Mouse (Mus musculus): ENCODE measurements around the gene Hmgb1. TPM values are rescaled to one million over a fixed set of nuclear protein-coding genes. Genes with fewer than 3 reads are reported as not detected.

Hmgb1 gene
- polyA plus RNA-seq, 1 experiment from 2014 or later = 1,291 TPM

DNA sequence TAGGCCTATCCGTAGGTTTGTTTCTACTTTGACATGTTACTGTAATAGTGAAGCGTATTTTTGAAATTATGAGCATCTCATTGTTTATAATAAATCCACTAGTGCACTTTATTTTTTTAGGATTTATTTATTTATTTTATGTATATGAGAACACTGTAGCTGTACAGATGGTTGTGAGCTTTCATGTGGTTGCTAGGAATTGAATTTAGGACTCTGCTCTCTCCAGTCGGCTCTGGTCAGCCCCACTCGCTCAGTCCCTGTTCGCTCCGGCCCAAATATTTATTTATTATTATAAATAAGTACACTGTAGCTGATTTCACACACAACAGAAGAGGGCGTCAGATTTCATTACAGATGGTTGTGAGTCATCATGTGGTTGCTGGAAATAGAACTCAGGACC lies 24.5 kb upstream of the Hmgb1 start:
- H3K9me3 ChIP-seq (replicated peaks) = no peaks in the 10 kb centered on the region
- ATAC-seq (ENCODE audit: low FRiP score) = 0 out of 2 replicates have a peak, but pooled peaks have one; percentile 21
- peaks cover 10% of the 10 kb centered on the region for H3K4me1 ChIP-seq
- no peaks in the 10 kb centered on the region for H3K27me3 ChIP-seq
- 76% methylated on average over 7 of the region's 7 CpGs for WGBS
- H3K27ac ChIP-seq = no peak overlapping the region
- no peak overlapping the region for H3K4me3 ChIP-seq
- H3K36me3 ChIP-seq = peaks cover 59% of the 10 kb centered on the region
- H3K4me2 ChIP-seq (replicated peaks) = no peak overlapping the region
- no peak overlapping the region for H3K9ac ChIP-seq

DNA sequence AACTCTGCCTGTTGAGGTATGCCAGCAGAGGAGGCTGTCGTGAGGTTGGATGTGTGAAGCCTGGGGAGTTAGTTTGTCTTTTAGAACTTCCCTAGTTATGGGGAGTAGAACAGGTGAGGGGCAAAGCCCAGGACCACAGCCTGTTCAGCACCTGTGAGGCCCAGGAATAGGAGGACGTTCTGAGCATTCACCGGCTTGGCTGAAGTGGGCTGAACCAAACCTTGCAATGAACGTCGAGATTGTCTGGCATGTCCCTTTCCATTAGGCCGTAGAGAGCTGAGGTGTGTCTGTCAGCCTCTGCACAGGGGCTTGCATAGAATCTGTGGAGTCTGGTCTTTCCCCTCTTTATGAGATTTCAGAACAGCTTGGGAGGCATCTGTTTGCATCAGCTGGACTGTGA lies 23.4 kb upstream of the Hmgb1 start:
- Histone ChIP-seq H3K4me2 (replicated peaks) (no peak overlapping the region), H3K4me1 (peaks cover 10% of the 10 kb centered on the region), H3K9me3 (replicated peaks) (no peaks in the 10 kb centered on the region), H3K4me3 (no peak overlapping the region), H3K27me3 (no peaks in the 10 kb centered on the region), H3K36me3 (peaks cover 59% of the 10 kb centered on the region), H3K9ac (no peak overlapping the region), H3K27ac (no peak overlapping the region)
- no peak for ATAC-seq (ENCODE audit: low FRiP score)
- 80% methylated on average over 6 of the region's 6 CpGs for WGBS

DNA sequence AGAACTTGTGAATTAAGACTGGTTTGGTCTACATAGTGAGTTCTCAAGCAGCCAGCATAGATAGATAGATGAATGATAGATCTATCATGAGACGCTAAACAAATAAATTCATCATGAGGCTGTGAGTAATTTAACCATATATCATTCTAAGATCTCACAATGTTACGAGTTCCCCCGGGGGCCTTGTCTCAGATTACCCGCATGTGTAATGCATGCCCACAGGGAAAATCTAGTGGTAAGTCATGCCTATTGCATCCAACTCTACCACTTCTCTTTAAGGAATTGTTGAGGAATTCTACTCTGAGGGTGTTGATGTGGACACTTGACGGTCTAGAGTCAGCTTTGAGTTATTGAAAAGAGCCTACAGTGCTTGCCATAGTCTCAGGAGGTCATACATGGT lies 22.0 kb upstream of the Hmgb1 start:
- 83% methylated on average over 5 of the region's 5 CpGs for WGBS
- no peak overlapping the region for H3K27ac ChIP-seq
- no peaks in the 10 kb centered on the region for H3K27me3 ChIP-seq
- H3K9me3 ChIP-seq (replicated peaks) = no peaks in the 10 kb centered on the region
- H3K4me3 ChIP-seq = no peak overlapping the region
- no peak overlapping the region for H3K4me2 ChIP-seq (replicated peaks)
- H3K4me1 ChIP-seq = peaks cover 10% of the 10 kb centered on the region
- H3K36me3 ChIP-seq = peaks cover 63% of the 10 kb centered on the region
- no peak overlapping the region for H3K9ac ChIP-seq
- ATAC-seq (ENCODE audit: low FRiP score) = no peak

DNA sequence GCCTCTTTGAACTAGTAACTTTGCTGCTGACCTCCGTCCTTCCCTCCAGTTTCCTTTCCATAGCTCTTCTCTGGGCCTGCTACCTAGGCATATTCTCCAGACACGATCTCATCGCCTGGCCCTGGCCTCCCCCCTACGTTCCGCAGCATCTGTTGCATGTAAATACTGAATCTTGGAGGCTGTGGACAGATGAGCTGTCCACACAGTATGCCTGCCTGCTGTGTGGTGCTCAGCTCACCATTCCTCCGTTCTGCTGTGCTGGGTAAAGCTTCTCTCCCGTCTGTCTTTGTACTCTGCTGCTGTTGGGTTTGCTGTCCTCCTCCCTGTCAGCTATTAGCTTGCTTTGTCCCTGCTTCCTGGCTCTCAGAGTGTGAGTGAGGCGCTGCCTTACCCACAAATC lies 21.0 kb upstream of the Hmgb1 start:
- 81% methylated on average over 8 of the region's 8 CpGs for WGBS
- Histone ChIP-seq H3K27ac (peak overlapping the region; percentile 1; the same call in 1 of the 2 replicates), H3K4me1 (peaks cover 10% of the 10 kb centered on the region), H3K4me3 (no peak overlapping the region), H3K36me3 (peaks cover 60% of the 10 kb centered on the region), H3K4me2 (replicated peaks) (no peak overlapping the region), H3K9ac (no peak overlapping the region), H3K9me3 (replicated peaks) (no peaks in the 10 kb centered on the region), H3K27me3 (no peaks in the 10 kb centered on the region)
- ATAC-seq (ENCODE audit: low FRiP score) = no peak

DNA sequence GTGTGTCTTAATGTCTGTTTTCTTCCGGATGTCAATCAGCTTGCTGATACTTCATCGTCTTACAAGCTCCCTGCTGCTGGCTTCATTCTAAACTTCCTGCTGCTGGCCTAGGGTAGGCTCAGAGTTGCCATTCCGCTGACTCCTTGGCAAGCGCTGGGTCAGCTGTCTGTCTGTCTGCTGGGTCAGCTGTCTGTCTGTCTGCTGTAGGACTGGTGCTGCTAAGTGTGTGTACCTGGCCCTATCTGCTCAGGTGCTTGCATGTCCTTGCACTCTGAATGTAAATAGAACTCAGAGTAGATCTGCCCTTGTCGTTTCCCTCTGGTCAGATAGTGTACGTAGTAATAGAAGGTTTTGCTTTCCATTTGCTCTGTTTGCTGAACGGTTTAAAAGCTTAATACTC lies 20.5 kb upstream of the Hmgb1 start:
- peaks cover 10% of the 10 kb centered on the region for H3K4me1 ChIP-seq
- no peaks in the 10 kb centered on the region for H3K9me3 ChIP-seq (replicated peaks)
- H3K9ac ChIP-seq = no peak overlapping the region
- 92% methylated on average over 7 of the region's 7 CpGs for WGBS
- no peak overlapping the region for H3K27ac ChIP-seq
- no peak overlapping the region for H3K4me2 ChIP-seq (replicated peaks)
- ATAC-seq (ENCODE audit: low FRiP score) = no peak
- peaks cover 55% of the 10 kb centered on the region for H3K36me3 ChIP-seq
- H3K27me3 ChIP-seq = no peaks in the 10 kb centered on the region
- no peak overlapping the region for H3K4me3 ChIP-seq

DNA sequence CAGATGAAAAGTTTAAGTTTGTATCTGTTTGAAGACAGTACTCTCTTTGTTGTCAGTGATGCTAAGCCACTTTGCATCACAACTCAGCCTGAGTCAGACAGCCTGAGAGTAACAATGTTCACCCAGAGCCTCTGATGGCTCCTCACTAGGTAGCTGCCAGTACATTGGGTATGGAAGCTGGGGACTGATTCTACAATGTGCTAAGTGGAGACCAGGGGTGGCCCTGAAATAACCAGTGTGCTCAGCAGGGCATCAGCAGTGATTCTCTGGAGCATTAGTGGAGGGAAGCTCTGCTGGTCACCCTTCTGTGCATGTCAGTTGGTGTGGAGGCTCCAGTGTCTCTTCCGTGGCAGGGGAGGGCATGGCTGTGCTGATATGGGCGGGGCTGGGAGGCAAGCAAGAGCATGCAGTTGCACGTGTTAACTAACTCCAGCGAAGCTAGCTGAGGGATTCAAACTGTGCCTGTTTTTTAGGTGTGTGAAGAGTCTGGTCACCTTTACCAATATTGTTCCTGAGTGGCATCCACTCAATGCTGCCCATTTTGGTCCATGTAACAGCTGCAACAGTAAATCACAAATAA lies 19.6 kb upstream of the Hmgb1 start:
- ATAC-seq (ENCODE audit: low FRiP score) = no peak
- no peak overlapping the region for H3K9ac ChIP-seq
- WGBS = 84% methylated on average over 4 of the region's 4 CpGs
- H3K4me3 ChIP-seq = no peak overlapping the region
- H3K27ac ChIP-seq = no peak overlapping the region
- peaks cover 8% of the 10 kb centered on the region; the same call in 1 of the 2 replicates for H3K4me1 ChIP-seq
- no peaks in the 10 kb centered on the region for H3K9me3 ChIP-seq (replicated peaks)
- no peaks in the 10 kb centered on the region for H3K27me3 ChIP-seq
- no peak overlapping the region for H3K4me2 ChIP-seq (replicated peaks)
- peaks cover 58% of the 10 kb centered on the region for H3K36me3 ChIP-seq

DNA sequence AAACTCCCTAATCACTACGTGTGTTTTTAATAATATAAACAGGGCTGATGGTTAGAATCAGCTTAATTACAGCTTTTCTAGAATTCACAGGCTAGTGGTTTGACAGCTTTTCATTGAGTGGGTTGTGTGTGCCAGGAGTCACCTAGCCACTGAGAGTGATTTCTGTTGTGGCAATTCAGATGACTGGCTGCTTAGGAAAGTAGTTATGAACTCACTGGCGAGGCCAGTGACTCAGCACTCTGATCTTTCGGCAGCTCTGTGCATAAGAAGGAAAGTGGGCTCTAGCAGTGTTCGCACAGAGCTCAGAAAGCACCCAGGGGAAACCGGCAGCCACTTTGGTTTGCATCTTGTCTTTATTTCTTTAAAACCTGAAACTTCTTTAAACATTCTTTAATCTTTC lies 18.7 kb upstream of the Hmgb1 start:
- Histone ChIP-seq H3K4me3 (no peak overlapping the region), H3K4me1 (peaks cover 8% of the 10 kb centered on the region; the same call in 1 of the 2 replicates), H3K27me3 (no peaks in the 10 kb centered on the region), H3K9me3 (replicated peaks) (no peaks in the 10 kb centered on the region), H3K27ac (no peak overlapping the region), H3K36me3 (peaks cover 61% of the 10 kb centered on the region), H3K4me2 (replicated peaks) (no peak overlapping the region), H3K9ac (no peak overlapping the region)
- WGBS = 83% methylated on average over 5 of the region's 5 CpGs
- ATAC-seq (ENCODE audit: low FRiP score) = no peak

DNA sequence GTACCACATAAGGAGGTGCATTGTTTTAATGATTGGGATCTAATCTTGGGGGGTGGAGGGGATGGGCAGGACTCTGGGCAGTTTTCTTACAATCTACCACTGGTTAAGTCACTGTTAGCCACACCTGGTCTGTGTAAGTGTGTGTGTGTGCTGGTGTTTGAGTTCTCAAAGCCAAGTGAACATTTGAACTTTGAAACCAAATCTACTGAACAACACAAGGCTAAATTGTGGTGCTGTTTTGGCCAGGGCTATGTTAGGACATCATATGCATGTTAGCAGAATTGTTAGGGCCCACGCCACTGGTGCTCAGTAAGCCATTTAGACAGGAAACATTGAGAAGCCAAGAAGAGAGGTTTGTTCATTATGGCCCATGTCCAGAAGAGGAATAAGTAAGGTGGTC lies 14.5 kb upstream of the Hmgb1 start:
- Histone ChIP-seq H3K4me1 (peaks cover 10% of the 10 kb centered on the region), H3K36me3 (peaks cover 67% of the 10 kb centered on the region), H3K27me3 (no peaks in the 10 kb centered on the region), H3K4me2 (replicated peaks) (no peak overlapping the region), H3K9me3 (replicated peaks) (no peaks in the 10 kb centered on the region), H3K9ac (no peak overlapping the region), H3K27ac (no peak overlapping the region), H3K4me3 (no peak overlapping the region)
- WGBS = 96% methylated on average over 1 of the region's 1 CpGs
- ATAC-seq (ENCODE audit: low FRiP score) = no peak

DNA sequence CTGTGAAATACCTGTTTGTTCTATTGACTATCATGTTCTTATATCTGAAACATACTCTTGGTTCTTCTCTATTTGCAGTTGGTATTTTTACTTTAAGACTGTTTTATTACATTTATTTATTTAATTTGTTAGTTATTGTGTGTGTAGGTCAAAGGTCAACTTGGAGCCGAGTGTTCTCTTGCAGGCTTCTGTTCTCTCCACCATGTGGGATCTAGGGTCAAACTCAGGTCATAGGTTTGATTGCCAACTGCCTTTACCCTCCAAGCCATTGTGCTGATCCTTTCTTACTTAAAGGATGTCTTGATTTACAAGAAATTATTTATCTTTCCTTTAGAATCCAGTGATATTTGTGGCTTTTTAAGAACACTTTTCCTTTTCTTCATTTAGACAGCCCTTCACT lies 12.3 kb upstream of the Hmgb1 start:
- Histone ChIP-seq H3K9me3 (replicated peaks) (no peaks in the 10 kb centered on the region), H3K4me1 (peaks cover 10% of the 10 kb centered on the region), H3K4me2 (replicated peaks) (no peak overlapping the region), H3K4me3 (no peak overlapping the region), H3K36me3 (peaks cover 59% of the 10 kb centered on the region), H3K27me3 (no peaks in the 10 kb centered on the region), H3K9ac (no peak overlapping the region), H3K27ac (no peak overlapping the region)
- WGBS = 3% methylated on average over 1 of the region's 1 CpGs
- ATAC-seq (ENCODE audit: low FRiP score) = no peak

DNA sequence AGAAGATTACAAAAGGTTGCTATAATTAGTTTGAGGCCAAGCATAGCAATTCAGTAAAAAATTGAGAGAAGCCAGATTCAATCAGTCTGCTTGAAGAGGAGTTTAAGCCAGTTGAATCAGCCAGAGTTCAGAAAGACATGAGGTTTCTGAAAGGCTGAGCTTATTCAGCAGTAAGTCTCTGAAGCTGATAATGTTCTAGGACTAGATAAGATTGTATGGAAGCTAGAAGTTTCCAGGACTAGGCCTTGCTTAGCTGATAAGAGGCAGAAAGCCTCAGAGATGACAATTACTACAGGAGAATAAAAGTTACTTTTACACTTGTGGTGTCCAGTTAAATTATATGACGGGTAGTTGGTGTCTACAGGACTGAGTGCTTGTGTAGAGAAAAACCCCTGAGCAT lies 5.9 kb upstream of the Hmgb1 start:
- H3K9me3 ChIP-seq (replicated peaks) = no peaks in the 10 kb centered on the region
- no peaks in the 10 kb centered on the region for H3K27me3 ChIP-seq
- H3K4me1 ChIP-seq = peaks cover 16% of the 10 kb centered on the region
- peaks cover 50% of the 10 kb centered on the region for H3K36me3 ChIP-seq
- ATAC-seq (ENCODE audit: low FRiP score) = no peak
- H3K4me2 ChIP-seq (replicated peaks) = no peak overlapping the region
- no peak overlapping the region for H3K4me3 ChIP-seq
- WGBS = 92% methylated on average over 1 of the region's 1 CpGs
- no peak overlapping the region for H3K27ac ChIP-seq
- no peak overlapping the region for H3K9ac ChIP-seq

DNA sequence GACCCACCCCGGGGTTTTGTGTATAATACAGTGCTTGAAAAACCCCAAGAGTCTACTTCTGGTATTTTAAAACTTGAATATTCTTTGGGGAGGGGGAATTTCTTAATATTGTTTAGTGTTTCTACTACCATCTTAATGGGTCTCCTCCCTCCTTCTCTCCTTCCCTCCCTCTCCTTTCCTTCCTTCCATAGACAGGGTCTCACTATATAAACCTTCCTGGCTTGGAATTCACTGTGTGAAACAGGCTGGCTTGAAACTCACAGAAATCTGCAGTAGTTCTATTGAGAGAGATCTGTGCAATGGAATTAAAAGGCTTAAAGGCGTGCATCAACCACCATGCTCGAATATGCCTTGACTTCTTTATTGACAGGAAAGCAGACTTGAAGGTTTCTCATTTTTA lies 1.5 kb upstream of the Hmgb1 start:
- H3K4me3 ChIP-seq = peak overlapping the region; percentile 66
- H3K36me3 ChIP-seq = peaks cover 20% of the 10 kb centered on the region
- 82% methylated on average over 3 of the region's 3 CpGs for WGBS
- H3K9me3 ChIP-seq (replicated peaks) = no peaks in the 10 kb centered on the region
- H3K9ac ChIP-seq = no peak overlapping the region
- peaks cover 21% of the 10 kb centered on the region for H3K4me1 ChIP-seq
- peak overlapping the region; percentile 73 for H3K4me2 ChIP-seq (replicated peaks)
- no peak for ATAC-seq (ENCODE audit: low FRiP score)
- H3K27me3 ChIP-seq = no peaks in the 10 kb centered on the region
- no peak overlapping the region for H3K27ac ChIP-seq

DNA sequence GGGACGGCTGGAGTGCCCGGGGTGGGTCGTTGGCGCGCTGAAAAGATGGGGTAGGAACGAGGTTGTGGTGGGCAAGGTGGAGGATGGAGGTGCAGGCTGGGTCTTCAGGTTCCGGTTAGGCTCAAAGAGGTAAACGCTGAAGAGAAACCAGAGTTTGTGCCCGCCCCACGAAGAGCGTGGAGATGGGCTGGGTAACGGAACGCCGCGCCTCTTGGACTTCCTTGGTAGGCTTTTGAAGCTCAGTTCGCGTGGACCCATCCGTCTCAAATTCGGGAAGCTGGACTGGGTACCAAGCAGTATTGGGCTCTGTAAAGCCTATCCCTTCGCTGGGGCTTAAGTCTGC lies 526 bp upstream of the Hmgb1 start:
- ATAC-seq (ENCODE audit: low FRiP score) = no peak
- Histone ChIP-seq H3K9me3 (replicated peaks) (no peaks in the 10 kb centered on the region), H3K4me2 (replicated peaks) (peak overlapping the region; percentile 73), H3K9ac (peak overlapping the region; percentile 80), H3K4me3 (peak overlapping the region; percentile 66), H3K4me1 (peaks cover 21% of the 10 kb centered on the region), H3K36me3 (peaks cover 10% of the 10 kb centered on the region), H3K27ac (peak overlapping the region; percentile 89), H3K27me3 (no peaks in the 10 kb centered on the region)
- under 1% methylated on average over 20 of the region's 20 CpGs for WGBS

DNA sequence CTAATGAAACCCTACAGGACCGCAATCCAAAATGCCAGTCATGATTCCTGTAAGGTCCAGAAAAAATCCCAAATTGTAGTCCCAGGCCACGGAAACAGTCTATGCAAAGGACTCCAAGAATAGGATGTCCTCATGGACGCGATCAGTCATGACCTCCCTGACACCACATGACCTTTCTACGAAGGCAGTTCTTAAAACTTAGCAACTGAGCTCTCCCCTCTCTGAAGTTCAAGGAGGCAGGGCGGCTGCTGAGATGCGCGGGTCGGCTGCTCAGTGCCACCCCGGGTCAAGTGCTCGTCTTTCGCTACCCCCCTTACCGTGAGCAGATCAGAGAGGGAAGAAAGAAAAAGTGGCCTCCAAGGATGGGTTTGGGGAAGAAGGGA lies 577 bp downstream of the Hmgb1 start:
- Histone ChIP-seq H3K4me2 (replicated peaks) (peak overlapping the region; percentile 58), H3K36me3 (no peaks in the 10 kb centered on the region), H3K4me1 (peaks cover 21% of the 10 kb centered on the region), H3K9ac (peak overlapping the region; percentile 68), H3K27ac (peak overlapping the region; percentile 90), H3K27me3 (no peaks in the 10 kb centered on the region), H3K4me3 (peak overlapping the region; percentile 66), H3K9me3 (replicated peaks) (no peaks in the 10 kb centered on the region)
- no peak for ATAC-seq (ENCODE audit: low FRiP score)
- WGBS = 0% methylated on average over 13 of the region's 13 CpGs

Data from hindbrain, embryonic 12.5 days (tissue).